Mouse (Mus musculus): ENCODE measurements around the gene Bola2. TPM values are rescaled to one million over a fixed set of nuclear protein-coding genes. Genes with fewer than 3 reads are reported as not detected.

Gene Bola2
- polyA plus RNA-seq, 1 experiment from 2014 or later = 180 TPM

DNA sequence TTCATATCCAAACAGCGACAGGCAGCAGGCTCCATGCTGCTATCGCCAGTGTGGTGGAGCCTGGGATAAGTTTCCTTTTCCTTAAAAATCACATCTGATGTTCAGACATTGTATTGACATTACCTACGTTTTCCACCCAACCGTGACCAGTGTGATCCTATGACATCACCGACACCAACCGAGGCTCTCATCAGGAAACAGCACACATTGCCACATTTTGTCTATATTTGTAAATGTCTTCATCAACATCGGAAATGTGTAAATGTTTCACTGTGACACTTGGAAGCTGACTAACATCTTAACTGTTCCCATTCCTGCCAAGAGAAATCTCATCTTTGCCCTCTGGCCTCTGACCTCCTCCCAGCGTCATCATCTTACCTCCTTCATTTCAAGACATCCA lies 40.9 kb downstream of the Bola2 start:
- DNase-seq (ENCODE audit: low spot score, missing footprints) (no peak), ATAC-seq (ENCODE audit: low FRiP score) (no peak)
- H3K36me3 ChIP-seq (ENCODE audit: control insufficient read depth, insufficient read depth, low read length) = no peaks in the 10 kb centered on the region
- no peaks in the 10 kb centered on the region for H3K27me3 ChIP-seq (ENCODE audit: control insufficient read depth, insufficient read depth, low read length)
- H3K9me3 ChIP-seq (ENCODE audit: control insufficient read depth, low read length) = no peaks in the 10 kb centered on the region
- no peak overlapping the region for H3K9ac ChIP-seq (ENCODE audit: low read length)
- H3K27ac ChIP-seq (ENCODE audit: low read depth, low read length) = no peak overlapping the region
- H3K4me3 ChIP-seq (ENCODE audit: low read depth, low read length) = no peak overlapping the region
- 82% methylated on average over 8 of the region's 8 CpGs for WGBS
- H3K4me2 ChIP-seq = no peak overlapping the region
- no peaks in the 10 kb centered on the region for H3K4me1 ChIP-seq (ENCODE audit: control insufficient read depth, insufficient read depth, low read length)

DNA sequence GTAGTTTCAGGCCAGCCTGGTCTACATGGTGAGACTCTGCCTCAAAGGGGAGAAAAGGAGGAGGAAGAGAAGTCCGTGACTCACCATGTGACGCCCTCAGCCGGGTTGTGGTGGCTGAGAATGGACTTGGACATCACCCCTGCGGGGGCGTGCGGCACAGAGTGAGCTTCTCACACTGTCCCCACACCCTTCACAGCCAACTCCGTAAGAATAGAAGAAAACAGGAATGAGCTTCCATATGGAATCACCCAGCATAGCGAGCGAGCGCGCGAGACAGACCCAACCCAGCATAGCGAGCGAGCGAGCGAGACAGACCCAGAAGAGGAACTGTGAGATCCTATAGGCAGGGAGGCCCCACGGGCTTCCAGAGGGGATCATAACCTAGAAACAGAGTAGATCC lies 44.4 kb downstream of the Bola2 start:
- Histone ChIP-seq H3K36me3 (ENCODE audit: control insufficient read depth, insufficient read depth, low read length) (no peaks in the 10 kb centered on the region), H3K4me2 (no peak overlapping the region), H3K9ac (ENCODE audit: low read length) (no peak overlapping the region), H3K4me3 (ENCODE audit: low read depth, low read length) (no peak overlapping the region), H3K27ac (ENCODE audit: low read depth, low read length) (no peak overlapping the region), H3K27me3 (ENCODE audit: control insufficient read depth, insufficient read depth, low read length) (no peaks in the 10 kb centered on the region), H3K9me3 (ENCODE audit: control insufficient read depth, low read length) (no peaks in the 10 kb centered on the region), H3K4me1 (ENCODE audit: control insufficient read depth, insufficient read depth, low read length) (no peaks in the 10 kb centered on the region)
- WGBS = 85% methylated on average over 17 of the region's 17 CpGs
- ATAC-seq (ENCODE audit: low FRiP score) (no peak), DNase-seq (ENCODE audit: low spot score, missing footprints) (no peak)

DNA sequence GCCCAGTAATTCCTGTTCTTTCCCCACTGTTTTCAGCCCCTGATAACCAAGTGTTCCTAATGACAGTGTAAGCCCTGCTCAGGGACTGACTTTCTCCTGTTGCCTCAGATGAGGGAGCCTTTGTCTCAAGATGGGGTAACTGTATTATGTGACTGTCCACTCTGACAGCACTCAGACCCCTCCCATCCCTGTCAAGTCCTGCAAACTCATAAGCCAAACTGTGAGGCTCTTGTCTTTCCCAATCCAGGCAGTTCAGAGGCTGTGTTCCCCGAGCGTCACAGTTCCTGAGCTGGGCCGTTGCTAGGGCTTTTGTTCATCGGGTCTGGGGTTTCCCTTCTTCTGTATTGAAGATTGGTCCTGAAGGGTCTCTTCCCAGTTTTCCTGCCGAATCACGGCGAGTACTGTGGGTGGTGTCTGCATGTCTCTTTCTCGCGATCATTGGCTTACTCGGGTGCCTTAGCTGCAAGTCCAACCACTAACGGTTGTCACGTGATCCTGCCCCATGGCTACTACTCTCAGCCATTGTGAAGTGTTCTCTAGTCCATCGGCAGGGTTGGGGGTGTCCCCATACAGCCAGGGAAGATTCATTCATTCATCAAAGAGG lies 45.0 kb downstream of the Bola2 start:
- H3K27me3 ChIP-seq (ENCODE audit: control insufficient read depth, insufficient read depth, low read length) = no peaks in the 10 kb centered on the region
- no peak overlapping the region for H3K27ac ChIP-seq (ENCODE audit: low read depth, low read length)
- H3K9me3 ChIP-seq (ENCODE audit: control insufficient read depth, low read length) = no peaks in the 10 kb centered on the region
- WGBS = 79% methylated on average over 13 of the region's 13 CpGs
- H3K4me1 ChIP-seq (ENCODE audit: control insufficient read depth, insufficient read depth, low read length) = no peaks in the 10 kb centered on the region
- no peaks in the 10 kb centered on the region for H3K36me3 ChIP-seq (ENCODE audit: control insufficient read depth, insufficient read depth, low read length)
- H3K4me2 ChIP-seq = no peak overlapping the region
- DNase-seq (ENCODE audit: low spot score, missing footprints) = no peak
- H3K4me3 ChIP-seq (ENCODE audit: low read depth, low read length) = no peak overlapping the region
- no peak for ATAC-seq (ENCODE audit: low FRiP score)
- H3K9ac ChIP-seq (ENCODE audit: low read length) = no peak overlapping the region

DNA sequence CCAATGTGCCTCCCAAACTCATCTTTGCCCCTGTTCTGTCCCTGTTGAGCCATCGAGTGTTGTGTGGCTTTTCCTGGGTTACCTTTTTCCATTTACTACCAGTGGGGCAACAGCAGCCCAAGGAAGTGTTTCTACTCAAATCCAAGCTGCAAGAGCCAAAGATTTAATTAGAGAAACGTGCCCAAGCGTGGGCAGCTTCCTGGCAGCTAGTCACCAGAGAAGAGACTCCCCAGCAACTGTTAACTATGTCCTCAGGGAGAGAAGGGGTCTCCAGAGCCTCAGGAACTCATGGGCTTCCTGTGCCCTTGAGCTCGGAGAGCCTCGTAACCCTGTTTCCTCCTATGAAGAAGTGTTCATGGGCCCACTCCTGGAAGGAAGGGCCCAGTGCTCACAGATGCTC lies 45.8 kb downstream of the Bola2 start:
- Histone ChIP-seq H3K27ac (ENCODE audit: low read depth, low read length) (no peak overlapping the region), H3K9me3 (ENCODE audit: control insufficient read depth, low read length) (no peaks in the 10 kb centered on the region), H3K36me3 (ENCODE audit: control insufficient read depth, insufficient read depth, low read length) (no peaks in the 10 kb centered on the region), H3K9ac (ENCODE audit: low read length) (no peak overlapping the region), H3K27me3 (ENCODE audit: control insufficient read depth, insufficient read depth, low read length) (no peaks in the 10 kb centered on the region), H3K4me2 (no peak overlapping the region), H3K4me1 (ENCODE audit: control insufficient read depth, insufficient read depth, low read length) (no peaks in the 10 kb centered on the region), H3K4me3 (ENCODE audit: low read depth, low read length) (no peak overlapping the region)
- DNase-seq (ENCODE audit: low spot score, missing footprints) (no peak), ATAC-seq (ENCODE audit: low FRiP score) (no peak)
- WGBS = 85% methylated on average over 5 of the region's 5 CpGs

DNA sequence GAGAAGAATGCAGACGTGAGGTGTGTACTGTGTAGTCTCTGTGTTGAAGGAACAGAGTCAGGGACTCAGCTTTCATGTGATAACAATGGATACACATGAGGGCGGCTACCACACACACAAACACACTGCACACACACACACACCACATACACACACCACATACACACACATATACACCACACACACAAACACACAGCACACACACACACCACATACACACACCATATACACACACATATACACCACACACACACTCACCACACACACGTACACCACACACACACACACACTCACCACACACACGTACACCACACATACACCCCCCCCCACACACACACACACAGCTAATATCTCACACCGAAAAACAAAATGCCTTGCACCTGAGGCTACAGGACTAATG lies 46.3 kb downstream of the Bola2 start:
- WGBS = 89% methylated on average over 5 of the region's 5 CpGs
- ATAC-seq (ENCODE audit: low FRiP score) = no peak
- H3K27me3 ChIP-seq (ENCODE audit: control insufficient read depth, insufficient read depth, low read length) = no peaks in the 10 kb centered on the region
- H3K36me3 ChIP-seq (ENCODE audit: control insufficient read depth, insufficient read depth, low read length) = no peaks in the 10 kb centered on the region
- no peak overlapping the region for H3K4me2 ChIP-seq
- no peaks in the 10 kb centered on the region for H3K4me1 ChIP-seq (ENCODE audit: control insufficient read depth, insufficient read depth, low read length)
- no peak overlapping the region for H3K4me3 ChIP-seq (ENCODE audit: low read depth, low read length)
- DNase-seq (ENCODE audit: low spot score, missing footprints) = no peak
- H3K9me3 ChIP-seq (ENCODE audit: control insufficient read depth, low read length) = no peaks in the 10 kb centered on the region
- no peak overlapping the region for H3K9ac ChIP-seq (ENCODE audit: low read length)
- H3K27ac ChIP-seq (ENCODE audit: low read depth, low read length) = no peak overlapping the region

DNA sequence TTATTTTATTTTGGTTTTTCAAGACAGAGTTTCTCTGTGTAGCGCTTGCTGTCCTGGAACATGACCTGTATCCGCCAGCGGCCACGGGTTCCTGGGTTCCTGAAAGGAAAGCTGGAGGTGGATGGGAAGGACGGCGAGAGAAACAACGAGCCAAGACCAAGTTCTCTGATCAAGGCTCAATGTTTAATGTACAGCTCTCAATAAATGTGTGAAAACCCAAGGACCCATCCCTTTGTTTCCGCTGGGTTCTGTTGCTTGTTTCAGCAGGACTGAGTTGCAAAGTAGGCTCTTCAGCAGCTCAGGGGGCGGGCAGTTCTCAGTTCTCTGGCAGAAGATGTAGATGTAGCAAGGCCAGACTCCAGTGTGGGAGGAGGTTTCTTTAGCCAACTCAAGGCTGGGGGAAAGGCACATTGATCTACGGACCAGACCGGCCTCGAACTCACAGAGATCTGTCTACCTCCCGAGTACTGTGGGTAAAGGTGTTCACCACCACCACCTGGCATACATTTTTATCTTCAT lies 46.8 kb downstream of the Bola2 start:
- no peak overlapping the region for H3K9ac ChIP-seq (ENCODE audit: low read length)
- DNase-seq (ENCODE audit: low spot score, missing footprints) = no peak
- H3K4me1 ChIP-seq (ENCODE audit: control insufficient read depth, insufficient read depth, low read length) = no peaks in the 10 kb centered on the region
- ATAC-seq (ENCODE audit: low FRiP score) = no peak
- H3K27ac ChIP-seq (ENCODE audit: low read depth, low read length) = no peak overlapping the region
- no peaks in the 10 kb centered on the region for H3K27me3 ChIP-seq (ENCODE audit: control insufficient read depth, insufficient read depth, low read length)
- H3K4me3 ChIP-seq (ENCODE audit: low read depth, low read length) = no peak overlapping the region
- no peaks in the 10 kb centered on the region for H3K36me3 ChIP-seq (ENCODE audit: control insufficient read depth, insufficient read depth, low read length)
- no peak overlapping the region for H3K4me2 ChIP-seq
- H3K9me3 ChIP-seq (ENCODE audit: control insufficient read depth, low read length) = no peaks in the 10 kb centered on the region
- 90% methylated on average over 13 of the region's 13 CpGs for WGBS

DNA sequence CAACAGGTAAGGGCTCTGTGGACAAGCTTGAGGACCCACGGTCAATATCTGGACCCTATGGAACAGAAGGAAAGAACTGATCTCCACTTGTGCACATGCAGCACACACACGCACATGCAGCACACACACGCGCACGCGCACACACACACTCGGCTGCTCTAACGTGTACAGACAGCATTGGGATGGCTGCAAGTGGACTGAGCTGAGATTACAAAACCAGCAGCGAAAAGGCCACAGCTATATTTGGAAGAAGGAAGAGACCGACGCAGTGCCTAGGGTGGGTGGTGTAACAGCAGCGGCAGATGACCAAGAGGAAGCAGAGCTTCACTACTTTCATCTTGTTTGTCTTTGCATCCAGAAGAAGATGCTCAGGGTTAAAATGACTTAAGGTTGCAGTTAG lies 50.9 kb downstream of the Bola2 start:
- DNase-seq (ENCODE audit: low spot score, missing footprints) = no peak
- H3K27me3 ChIP-seq (ENCODE audit: control insufficient read depth, insufficient read depth, low read length) = no peaks in the 10 kb centered on the region
- no peaks in the 10 kb centered on the region for H3K9me3 ChIP-seq (ENCODE audit: control insufficient read depth, low read length)
- 92% methylated on average over 12 of the region's 12 CpGs for WGBS
- H3K36me3 ChIP-seq (ENCODE audit: control insufficient read depth, insufficient read depth, low read length) = no peaks in the 10 kb centered on the region
- no peak overlapping the region for H3K27ac ChIP-seq (ENCODE audit: low read depth, low read length)
- H3K4me3 ChIP-seq (ENCODE audit: low read depth, low read length) = no peak overlapping the region
- no peak overlapping the region for H3K9ac ChIP-seq (ENCODE audit: low read length)
- ATAC-seq (ENCODE audit: low FRiP score) = no peak
- H3K4me1 ChIP-seq (ENCODE audit: control insufficient read depth, insufficient read depth, low read length) = no peaks in the 10 kb centered on the region
- H3K4me2 ChIP-seq = no peak overlapping the region

DNA sequence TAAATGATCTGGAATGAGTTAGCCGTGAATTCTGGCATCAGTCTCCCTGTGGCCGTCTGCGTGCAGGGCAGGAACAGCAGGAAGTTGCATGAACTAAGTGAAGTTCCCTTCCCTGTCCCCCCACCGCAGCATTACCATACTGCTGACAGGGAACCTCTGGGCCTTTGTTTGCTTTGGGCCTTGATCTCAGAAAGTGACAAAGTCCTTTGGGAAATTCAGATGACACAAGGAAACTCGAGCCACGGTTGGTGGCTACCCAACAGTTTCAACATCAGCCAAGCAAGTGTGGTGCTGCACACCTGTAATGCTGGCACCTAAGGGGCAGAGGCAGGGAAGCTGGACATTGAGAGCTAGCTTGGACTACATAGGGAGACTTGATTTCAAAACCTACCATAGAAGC lies 51.6 kb downstream of the Bola2 start:
- ATAC-seq (ENCODE audit: low FRiP score) = no peak
- no peak overlapping the region for H3K9ac ChIP-seq (ENCODE audit: low read length)
- 43% methylated on average over 6 of the region's 6 CpGs for WGBS
- DNase-seq (ENCODE audit: low spot score, missing footprints) = no peak
- H3K9me3 ChIP-seq (ENCODE audit: control insufficient read depth, low read length) = no peaks in the 10 kb centered on the region
- no peak overlapping the region for H3K27ac ChIP-seq (ENCODE audit: low read depth, low read length)
- no peaks in the 10 kb centered on the region for H3K27me3 ChIP-seq (ENCODE audit: control insufficient read depth, insufficient read depth, low read length)
- H3K36me3 ChIP-seq (ENCODE audit: control insufficient read depth, insufficient read depth, low read length) = no peaks in the 10 kb centered on the region
- no peak overlapping the region for H3K4me2 ChIP-seq
- H3K4me3 ChIP-seq (ENCODE audit: low read depth, low read length) = no peak overlapping the region
- H3K4me1 ChIP-seq (ENCODE audit: control insufficient read depth, insufficient read depth, low read length) = no peaks in the 10 kb centered on the region

DNA sequence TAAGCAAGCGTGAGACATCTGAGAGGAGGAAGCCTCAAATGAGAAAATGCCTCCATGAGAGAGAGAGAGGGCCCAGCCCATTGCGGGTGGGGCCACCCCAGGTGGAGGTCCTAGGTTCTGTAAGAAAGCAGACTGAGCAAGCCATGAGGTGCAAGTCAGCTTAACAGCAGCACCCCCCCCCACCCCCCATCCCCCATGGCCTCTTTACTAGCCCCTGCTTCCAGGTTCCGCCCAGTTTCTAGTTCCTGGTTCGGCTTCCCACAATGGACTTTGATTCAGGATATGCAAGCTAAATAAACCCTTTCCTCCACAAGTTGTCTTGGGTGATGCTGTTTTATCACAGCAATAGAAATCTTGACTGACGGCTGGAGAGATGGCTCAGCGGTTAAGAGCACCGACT lies 53.6 kb downstream of the Bola2 start:
- H3K27ac ChIP-seq (ENCODE audit: low read depth, low read length) = no peak overlapping the region
- 73% methylated on average over 7 of the region's 7 CpGs for WGBS
- H3K27me3 ChIP-seq (ENCODE audit: control insufficient read depth, insufficient read depth, low read length) = no peaks in the 10 kb centered on the region
- no peak overlapping the region for H3K9ac ChIP-seq (ENCODE audit: low read length)
- H3K9me3 ChIP-seq (ENCODE audit: control insufficient read depth, low read length) = no peaks in the 10 kb centered on the region
- no peaks in the 10 kb centered on the region for H3K4me1 ChIP-seq (ENCODE audit: control insufficient read depth, insufficient read depth, low read length)
- ATAC-seq (ENCODE audit: low FRiP score) = no peak
- H3K36me3 ChIP-seq (ENCODE audit: control insufficient read depth, insufficient read depth, low read length) = no peaks in the 10 kb centered on the region
- no peak overlapping the region for H3K4me2 ChIP-seq
- DNase-seq (ENCODE audit: low spot score, missing footprints) = no peak
- H3K4me3 ChIP-seq (ENCODE audit: low read depth, low read length) = no peak overlapping the region
